Mouse (Mus musculus) brain, embryonic 18.5 days (tissue): Measurements from ENCODE around the gene Zbtb25.

Experiments used
- DNase-seq: peaks from one replicate; pipeline ENCODE4 v3.0.0-alpha.2; 2012; ENCODE audit warnings: low read depth, low spot score

Gene Zbtb25

DNA sequence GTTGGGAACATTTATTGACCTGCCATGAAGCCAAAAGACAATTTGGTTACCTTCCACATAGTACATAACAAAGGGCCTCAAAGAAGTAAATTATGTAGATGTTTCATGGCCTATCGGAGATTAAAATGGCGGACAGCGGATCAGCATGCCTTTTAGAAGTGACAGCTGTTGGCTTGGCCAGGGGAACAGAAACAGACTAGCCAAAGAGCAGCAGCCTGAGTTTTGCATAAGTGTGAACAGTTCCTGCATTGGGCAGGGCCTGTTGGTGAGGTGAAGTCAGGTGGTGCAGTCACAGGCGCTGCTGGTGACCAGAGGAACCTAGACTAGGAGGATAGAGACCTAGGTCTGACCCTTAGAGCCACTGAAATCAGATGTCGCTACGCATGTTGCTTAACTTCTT is 7.7 kb upstream of the Zbtb25 start:
- DNase-seq, result no peak

GRCm38 (mm10) chr12:76376649-76377048 is 7.2 kb upstream of the Zbtb25 start:
- no peak for DNase-seq

DNA sequence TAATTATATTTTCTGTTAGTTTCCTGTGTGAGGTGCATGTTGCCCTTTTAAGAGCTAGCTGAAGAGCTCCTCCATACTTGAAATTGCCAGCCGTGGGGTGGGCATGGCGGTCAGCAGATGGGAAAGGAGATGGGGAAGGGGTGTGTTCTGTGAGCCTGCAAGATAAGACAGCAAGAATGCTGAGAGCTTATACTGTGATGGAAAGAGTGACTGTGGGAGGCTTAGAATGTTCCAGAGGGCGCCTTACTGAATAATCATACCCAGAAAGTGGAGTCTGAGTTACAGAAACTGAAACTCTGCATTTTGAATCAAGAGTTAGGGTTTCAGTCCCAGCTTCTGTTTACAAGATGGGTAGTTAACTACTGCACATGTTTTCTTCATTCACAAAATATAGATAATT is 6.1 kb upstream of the Zbtb25 start:
- DNase-seq, result no peak

- DNase-seq, result no peak
Measured at GRCm38 (mm10) chr12:76374911-76375310, 5.5 kb upstream of the Zbtb25 start.

DNA sequence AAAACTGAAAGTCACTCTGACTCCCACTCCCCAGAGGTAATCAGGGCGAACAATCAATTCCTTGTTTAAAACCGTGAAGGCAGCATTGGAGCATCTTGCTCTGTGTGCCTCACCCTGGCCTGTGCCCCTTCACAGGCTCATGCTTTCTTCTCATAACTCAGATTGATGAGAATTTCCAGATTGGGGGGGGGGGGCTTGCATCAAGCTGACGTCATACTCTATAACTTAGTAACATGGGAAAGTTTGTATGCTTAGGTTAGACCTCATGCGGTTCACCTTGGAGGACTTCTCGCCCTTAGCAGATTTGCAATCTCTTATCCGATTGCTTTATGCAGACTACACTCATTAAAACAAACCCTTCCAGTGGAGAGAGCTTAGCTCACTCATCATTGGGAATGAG is 4.6 kb upstream of the Zbtb25 start:
- no peak for DNase-seq

DNA sequence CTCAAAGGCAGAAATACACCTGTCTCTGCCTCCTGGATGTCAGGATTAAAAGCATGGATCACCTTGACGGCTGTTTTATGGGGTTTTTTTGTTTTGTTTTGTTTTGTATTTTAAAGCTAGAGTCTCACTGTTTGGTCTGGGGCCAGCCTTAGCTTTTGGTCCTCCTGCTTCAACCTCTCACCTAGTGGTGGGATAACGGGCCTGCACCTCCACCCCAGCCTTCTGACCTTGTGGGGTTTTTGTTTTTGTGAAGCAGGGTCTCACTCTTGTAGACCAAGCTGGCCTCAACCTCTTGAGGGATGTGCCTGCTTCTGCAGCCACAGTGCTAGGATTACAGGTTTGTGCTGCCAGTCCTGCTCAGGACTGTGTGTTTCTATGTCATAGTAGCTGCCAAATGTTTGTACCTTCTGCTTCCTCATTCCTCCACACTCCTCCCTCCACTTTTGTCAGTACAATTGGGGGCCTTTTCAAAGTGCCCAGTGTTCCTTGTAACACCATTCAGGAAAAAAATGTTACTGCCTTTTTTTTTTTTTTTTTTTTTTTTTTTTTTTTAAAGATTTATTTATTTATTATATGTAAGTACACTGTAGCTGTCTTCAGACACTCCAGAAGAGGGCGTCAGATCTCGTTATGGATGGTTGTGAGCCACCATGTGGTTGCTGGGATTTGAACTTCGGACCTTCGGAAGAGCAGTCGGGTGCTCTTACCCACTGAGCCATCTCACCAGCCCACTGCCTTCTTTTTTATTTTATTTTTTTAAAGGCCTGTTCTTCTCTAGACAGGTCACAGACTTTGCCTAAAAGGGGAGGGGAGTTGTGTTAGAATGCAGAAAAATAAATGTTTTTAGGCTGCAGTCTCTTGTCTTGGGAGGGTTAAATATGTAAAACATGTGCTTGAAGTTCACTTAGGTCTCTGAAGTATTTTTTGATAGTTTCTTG is 3.7 kb upstream of the Zbtb25 start:
- DNase-seq, result no peak

DNA sequence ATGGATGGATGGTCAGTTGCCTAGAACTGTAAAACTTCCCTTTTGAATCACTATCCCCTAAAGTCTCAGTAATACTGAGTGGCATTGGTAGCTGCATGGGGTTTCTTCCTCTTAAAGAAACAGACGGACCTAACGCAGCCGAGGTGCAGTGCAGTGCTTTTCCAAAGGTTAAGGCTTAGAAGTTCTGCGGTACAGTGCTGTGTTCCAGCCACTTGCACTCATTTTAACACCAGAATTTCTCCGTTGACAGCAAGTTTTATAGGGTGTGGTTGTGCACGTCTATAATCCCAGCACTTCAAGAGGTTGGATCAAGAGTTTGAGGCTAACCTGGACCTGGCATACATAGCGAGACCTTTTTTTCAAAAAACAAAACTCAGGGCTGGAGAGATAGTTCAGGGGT is 2.6 kb upstream of the Zbtb25 start:
- no peak for DNase-seq

GRCm38 (mm10) chr12:76370831-76371571 is 1.6 kb upstream of the Zbtb25 start:
- no peak for DNase-seq

DNA sequence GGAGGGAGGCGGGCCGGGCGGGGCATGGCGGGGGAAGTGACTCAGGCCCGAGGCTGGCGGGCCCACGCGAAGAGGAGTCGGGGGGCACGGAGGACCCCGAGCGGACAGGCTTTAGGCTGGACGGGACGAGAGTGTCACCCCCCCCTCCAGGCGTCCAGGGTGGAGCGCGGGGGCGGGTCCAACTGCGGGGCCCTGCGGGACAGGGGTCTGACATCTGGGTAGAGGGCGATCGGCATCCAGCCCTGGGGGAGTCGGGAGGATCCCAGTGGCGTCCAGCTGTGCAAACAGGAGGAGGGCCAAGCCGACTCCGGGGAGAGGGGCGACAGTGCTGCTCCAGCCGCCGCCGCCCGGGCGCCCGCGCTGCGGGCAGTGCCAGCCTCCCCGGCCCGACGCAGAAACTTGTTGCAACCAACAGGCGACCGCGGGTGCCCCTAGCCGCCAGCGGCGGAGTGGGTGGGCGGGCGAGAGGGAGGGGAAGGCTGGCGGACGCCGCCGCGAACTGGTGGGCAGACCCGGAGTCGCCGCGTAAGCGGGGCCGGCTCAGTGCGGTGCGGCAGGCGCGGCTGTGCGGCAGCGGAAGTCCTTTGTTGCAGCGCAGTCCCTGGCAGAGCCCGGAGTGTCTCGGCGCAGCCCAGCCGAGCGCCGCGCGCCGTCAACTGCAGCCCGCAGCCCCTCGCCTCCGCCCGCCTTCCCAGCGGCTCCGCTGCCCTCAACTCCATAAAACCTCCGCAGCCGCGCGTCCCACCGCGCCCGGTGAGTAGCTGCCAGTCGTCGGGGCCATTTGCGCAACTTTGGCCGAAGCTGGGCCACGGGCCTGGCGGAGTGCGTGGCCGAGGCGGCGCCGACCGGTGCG is 802 bp upstream of the Zbtb25 start, which contains the start of gene Zbtb1:
Zbtb1 (plus strand) TSS at position 289 of the 853 bp plus-strand sequence.
- no peak for DNase-seq

GRCm38 (mm10) chr12:76368790-76369205 is 604 bp downstream of the Zbtb25 start:
- DNase-seq, result no peak

DNA sequence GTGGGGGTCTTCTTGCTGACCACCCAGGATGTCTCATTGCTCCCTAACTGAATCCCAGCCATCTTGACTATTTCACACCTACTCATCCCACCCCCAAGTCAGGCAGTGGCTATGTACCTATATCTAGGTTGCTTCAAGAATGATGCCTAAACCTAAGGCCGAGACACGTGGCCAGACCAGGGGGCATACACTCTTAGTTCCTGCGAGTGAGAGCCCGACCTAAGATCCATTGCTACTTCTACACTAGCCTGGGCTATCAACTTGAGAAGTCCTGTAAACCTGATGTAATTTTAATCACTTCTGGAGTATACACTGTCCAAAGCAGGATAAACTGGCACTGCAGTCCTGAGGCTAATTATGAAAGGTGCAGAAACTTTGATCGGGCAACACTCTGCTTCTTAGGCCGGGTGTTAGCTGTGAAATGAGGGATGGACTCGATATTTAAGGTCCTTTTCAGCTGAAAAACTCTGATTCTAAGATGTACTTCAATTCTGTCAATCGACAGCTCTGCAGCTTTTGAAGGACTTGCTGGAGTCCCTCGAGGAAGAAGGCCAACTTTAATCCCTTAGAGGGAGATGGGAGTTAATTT is 1.1 kb downstream of the Zbtb25 start:
- DNase-seq, result no peak

GRCm38 (mm10) chr12:76367096-76367995 is 2.1 kb downstream of the Zbtb25 start:
- DNase-seq, result no peak

- no peak for DNase-seq
Measured at GRCm38 (mm10) chr12:76366276-76366675, 3.1 kb downstream of the Zbtb25 start.

GRCm38 (mm10) chr12:76362303-76362676 is 7.1 kb downstream of the Zbtb25 start:
- no peak for DNase-seq

DNA sequence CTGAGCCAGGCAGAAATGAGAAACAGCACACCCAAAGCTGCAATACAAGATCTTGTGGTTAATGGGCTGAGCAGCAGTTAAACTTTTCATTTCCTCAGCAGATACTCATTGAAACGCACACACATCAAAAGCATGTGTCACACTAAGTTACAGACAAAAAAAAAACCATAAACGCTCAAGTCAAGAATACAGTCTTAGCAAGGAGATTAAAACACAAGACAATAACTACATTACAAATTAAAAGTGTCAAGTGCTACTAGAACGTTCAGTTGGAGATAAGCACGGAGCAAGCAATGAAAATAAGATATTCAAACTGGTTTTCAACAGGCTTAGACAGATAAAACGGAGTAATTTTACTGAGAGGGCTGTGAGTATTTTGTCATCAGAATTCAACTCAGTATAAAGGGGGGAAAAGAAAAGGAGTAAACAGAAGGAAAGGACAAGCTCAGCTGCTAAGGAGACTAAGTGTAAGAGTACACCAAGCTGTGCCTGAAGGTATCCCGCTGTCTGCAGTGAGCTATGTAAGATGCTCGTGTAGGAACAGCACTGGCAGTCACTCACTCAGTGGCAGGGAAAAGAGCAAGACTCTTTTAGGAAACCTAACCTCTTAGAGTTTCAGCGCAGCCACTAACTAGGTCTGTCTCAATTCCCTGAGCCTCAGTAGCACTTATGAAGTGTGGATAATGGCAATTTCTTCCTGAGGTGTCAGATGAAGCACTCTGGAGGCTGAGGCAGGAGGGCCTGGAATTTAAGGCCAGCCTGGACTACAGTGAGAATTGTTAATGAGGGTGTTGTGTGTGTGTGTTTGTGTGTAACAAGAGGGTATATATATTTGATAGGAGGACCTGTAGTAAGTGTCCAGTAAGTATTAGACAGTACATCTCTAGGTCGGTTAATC is 7.7 kb downstream of the Zbtb25 start:
- no peak for DNase-seq

DNA sequence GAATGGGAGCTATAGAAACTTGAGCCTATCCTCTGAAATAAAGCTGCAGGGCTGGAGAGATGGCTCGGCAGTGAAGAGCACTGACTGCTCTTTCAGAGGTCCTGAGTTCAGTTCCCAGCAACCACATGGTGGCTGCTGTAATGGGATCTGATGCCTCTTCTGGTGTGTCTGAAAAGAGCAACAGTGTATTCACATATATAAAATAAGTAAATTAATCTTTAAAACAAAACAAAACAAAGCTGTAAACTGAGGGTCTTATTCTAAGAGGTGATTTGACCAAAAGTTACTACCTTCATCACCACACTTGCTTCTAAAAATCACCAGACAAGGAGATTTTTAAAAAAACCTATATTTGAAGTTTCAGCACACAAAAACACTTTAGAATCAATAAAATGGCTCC is 8.5 kb downstream of the Zbtb25 start:
- no peak for DNase-seq

GRCm38 (mm10) chr12:76349680-76350220 is 19.7 kb downstream of the Zbtb25 start:
- DNase-seq, result no peak

GRCm38 (mm10) chr12:76345759-76346455 is 23.5 kb downstream of the Zbtb25 start:
- DNase-seq, result no peak
